Mouse (Mus musculus) spleen, adult 2 months (tissue): ENCODE data around the gene Plxdc2. TPM values are rescaled to one million over a fixed set of nuclear protein-coding genes. Genes with fewer than 3 reads are reported as not detected.
A peak's percentile ranks its signal among the peaks of the same experiment; 100 is the strongest.

Experiments
- DNase-seq, 2 experiments: peaks; one replicate each; pipeline versions ENCODE4 v3.0.0 to v3.0.0-alpha.2; 2012 to 2021; ENCODE audit warnings: low spot score in 2 of 2, low read depth in 1 of 2
- H3K27ac ChIP-seq: fragments of 200-500 bp; 2 replicates; pipeline ENCODE4 v1.5.1; 2012; ENCODE audit warnings: low read length, inconsistent platforms; ENCODE audit not compliant: insufficient read depth
- H3K27me3 ChIP-seq: fragments of 200-500 bp; 2 replicates; pipeline ENCODE4 v1.6.1; 2012; ENCODE audit warnings: mild to moderate bottlenecking, moderate library complexity, low read length, inconsistent platforms; ENCODE audit not compliant: control insufficient read depth, insufficient read depth
- H3K36me3 ChIP-seq: fragments of 200-500 bp; 2 replicates; pipeline ENCODE4 v1.6.1; 2012; ENCODE audit warnings: mild to moderate bottlenecking, low read length, inconsistent platforms; ENCODE audit not compliant: control insufficient read depth, insufficient read depth
- H3K4me1 ChIP-seq: fragments of 200-500 bp; 2 replicates; pipeline ENCODE4 v1.6.1; 2011; ENCODE audit warnings: inconsistent platforms; ENCODE audit not compliant: control insufficient read depth, insufficient read depth, insufficient read length
- H3K4me3 ChIP-seq: fragments of 200-500 bp; 2 replicates; pipeline ENCODE4 v1.5.1; 2011; ENCODE audit warnings: mild to moderate bottlenecking, inconsistent platforms; ENCODE audit not compliant: insufficient read depth, insufficient read length; ENCODE audit errors: extremely low read depth
- CTCF ChIP-seq: fragments of 200-500 bp; IDR thresholded peaks from 2 replicates; pipeline ENCODE4 v1.5.1; 2011; ENCODE audit warnings: mild to moderate bottlenecking, inconsistent platforms; ENCODE audit not compliant: insufficient read depth, insufficient read length, insufficient replicate concordance; ENCODE audit errors: extremely low read depth
- POLR2A ChIP-seq: fragments of 200-500 bp; IDR thresholded peaks from 2 replicates; pipeline ENCODE4 v1.6.1; 2011; ENCODE audit warnings: low read depth, low read length, inconsistent platforms
- whole genome bisulfite sequencing: fragments of 180-500 bp; shearing (Covaris S2); methylation state at CpG from one replicate; pipeline ENCODE4 v1.1.7; 2018; 5-methylcytosine and 5-hydroxymethylcytosine counted together
- polyA plus RNA-seq: library from polyadenylated mRNA; depleted of rRNA; stranded (reverse); fragments of >200 nt; gene quantifications from 2 replicates; pipeline ENCODE4 v1.2.3, GENCODE M21; 2012

Gene Plxdc2
- polyA plus RNA-seq, 1 experiment: 1.5 TPM

DNA sequence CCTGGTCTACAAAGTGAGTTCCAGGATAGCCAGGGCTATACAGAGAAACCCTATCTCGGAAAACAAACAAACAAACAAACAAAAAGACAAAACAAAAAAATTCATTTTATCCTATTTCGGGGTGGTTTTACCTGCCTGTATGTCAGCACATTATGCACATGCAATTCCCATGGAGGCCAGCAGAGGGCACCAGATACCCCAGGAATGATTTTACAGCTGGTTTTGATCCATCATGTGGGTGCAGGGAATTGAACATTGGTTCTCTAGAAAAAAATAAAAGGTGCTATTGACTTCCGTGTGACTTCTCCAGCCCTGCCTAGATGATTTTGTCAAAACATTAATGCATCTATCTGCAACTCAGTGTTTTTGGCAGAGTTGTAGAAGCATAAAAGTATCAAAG lies 96.0 kb downstream of the Plxdc2 start:
- DNase-seq: no peak
- WGBS: 92% methylated on average over 3 of the region's 3 CpGs
- TF ChIP-seq POLR2A (no peak), CTCF (peak; percentile 12; the same call in 1 of the 2 replicates)
- no peaks in the 10 kb centered on the region for H3K36me3 ChIP-seq
- no peaks in the 10 kb centered on the region for H3K4me1 ChIP-seq
- H3K27ac ChIP-seq: no peak overlapping the region
- H3K4me3 ChIP-seq: no peak overlapping the region
- no peaks in the 10 kb centered on the region for H3K27me3 ChIP-seq

DNA sequence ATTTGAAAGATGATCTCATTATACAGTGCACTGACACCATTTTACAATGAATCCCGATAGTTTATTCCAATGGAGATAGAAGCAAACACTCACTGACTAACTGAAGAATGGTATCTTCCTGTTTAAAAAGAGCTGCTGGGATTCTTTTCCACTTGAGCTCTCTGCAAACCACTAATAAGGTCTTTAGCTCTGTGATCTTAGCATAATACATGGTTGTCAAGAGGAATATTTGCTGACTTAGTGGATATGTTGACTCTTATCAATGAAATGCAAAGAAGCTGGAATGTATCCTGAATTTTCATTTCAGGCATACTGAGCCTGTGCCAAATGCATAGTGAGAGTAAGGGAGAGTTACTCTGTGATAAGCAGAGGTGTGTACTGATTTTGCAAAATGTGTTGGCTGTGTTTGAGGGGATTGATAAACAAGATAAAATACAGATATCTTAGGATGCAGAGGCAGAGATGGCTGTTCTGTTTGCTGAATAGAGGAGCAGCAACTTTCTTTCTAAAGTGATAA lies 100.2 kb downstream of the Plxdc2 start:
- Histone ChIP-seq H3K36me3 (no peaks in the 10 kb centered on the region), H3K27ac (no peak overlapping the region), H3K4me3 (no peak overlapping the region), H3K27me3 (no peaks in the 10 kb centered on the region), H3K4me1 (no peaks in the 10 kb centered on the region)
- WGBS: 88% methylated on average over 1 of the region's 1 CpGs
- DNase-seq: no peak
- TF ChIP-seq POLR2A (no peak), CTCF (no peak)

DNA sequence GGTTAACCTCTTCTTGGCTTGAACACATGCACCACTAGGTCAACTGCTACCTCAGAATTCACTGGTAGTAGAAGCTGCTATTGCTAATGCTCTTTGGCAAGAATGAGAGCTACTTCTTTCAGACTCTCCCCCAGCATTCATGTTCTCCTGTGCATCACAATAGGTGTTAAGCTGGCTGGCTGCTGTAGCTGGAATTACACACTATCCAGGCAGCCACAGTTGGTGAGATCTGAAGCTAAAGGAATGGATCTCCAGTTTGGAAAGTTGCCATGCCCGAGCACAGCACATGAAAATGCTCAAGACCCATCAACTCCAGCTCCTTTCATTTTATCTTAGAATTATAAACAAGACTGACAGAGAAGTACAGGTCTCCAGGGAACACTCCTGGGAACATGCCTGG lies 103.4 kb downstream of the Plxdc2 start:
- H3K4me1 ChIP-seq: no peaks in the 10 kb centered on the region
- no peaks in the 10 kb centered on the region for H3K36me3 ChIP-seq
- no peak for TF ChIP-seq CTCF
- no peak for TF ChIP-seq POLR2A
- no peaks in the 10 kb centered on the region for H3K27me3 ChIP-seq
- no peak overlapping the region for H3K4me3 ChIP-seq
- H3K27ac ChIP-seq: no peak overlapping the region
- 82% methylated on average over 1 of the region's 1 CpGs for WGBS
- DNase-seq: no peak

DNA sequence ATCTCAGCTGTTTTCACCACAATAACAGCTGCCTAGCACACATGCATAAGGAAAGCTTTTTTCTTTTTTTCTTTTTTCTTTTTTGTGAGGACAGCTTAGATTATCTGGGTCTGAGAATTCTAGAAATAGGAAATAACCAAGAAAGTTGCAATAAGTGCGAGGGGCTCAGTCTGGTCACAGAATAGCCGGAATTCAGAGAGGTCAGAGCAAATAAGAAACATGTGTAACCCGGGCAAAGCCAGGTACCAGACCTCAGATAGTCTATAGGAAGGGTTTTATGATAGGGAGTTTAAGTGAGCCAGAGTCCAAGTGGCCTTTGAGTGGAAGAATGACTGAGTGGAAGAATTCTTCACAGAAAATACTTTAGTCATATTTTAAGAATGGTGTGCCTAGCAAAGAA lies 114.0 kb downstream of the Plxdc2 start:
- DNase-seq: no peak
- Histone ChIP-seq H3K4me1 (no peaks in the 10 kb centered on the region), H3K36me3 (no peaks in the 10 kb centered on the region), H3K27me3 (no peaks in the 10 kb centered on the region), H3K27ac (no peak overlapping the region), H3K4me3 (no peak overlapping the region)
- WGBS: 82% methylated on average over 3 of the region's 3 CpGs
- TF ChIP-seq CTCF: no peak

DNA sequence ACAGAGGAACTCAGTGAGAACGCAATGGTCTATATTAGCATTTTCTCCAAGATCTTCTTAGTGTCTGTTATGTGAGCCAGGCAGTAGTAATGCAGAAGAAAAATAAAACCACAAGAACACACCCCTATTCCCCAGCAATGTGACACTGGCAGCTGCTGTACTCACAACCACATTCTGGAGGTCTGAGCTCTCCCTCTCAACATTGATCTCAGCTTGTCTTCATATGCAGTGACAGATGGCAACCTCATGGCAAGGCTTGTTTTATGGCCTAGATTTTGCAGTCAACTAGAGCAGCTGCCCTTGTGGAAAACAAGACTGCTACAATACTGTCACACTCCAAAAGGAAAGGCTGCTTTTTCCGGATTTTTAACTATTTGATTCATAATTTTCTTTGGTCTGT lies 127.8 kb downstream of the Plxdc2 start:
- no peaks in the 10 kb centered on the region for H3K27me3 ChIP-seq
- H3K4me3 ChIP-seq: no peak overlapping the region
- H3K27ac ChIP-seq: no peak overlapping the region
- H3K36me3 ChIP-seq: no peaks in the 10 kb centered on the region
- DNase-seq: no peak
- no peaks in the 10 kb centered on the region for H3K4me1 ChIP-seq
- TF ChIP-seq CTCF: no peak
- TF ChIP-seq POLR2A: no peak
- 85% methylated on average over 2 of the region's 2 CpGs for WGBS

DNA sequence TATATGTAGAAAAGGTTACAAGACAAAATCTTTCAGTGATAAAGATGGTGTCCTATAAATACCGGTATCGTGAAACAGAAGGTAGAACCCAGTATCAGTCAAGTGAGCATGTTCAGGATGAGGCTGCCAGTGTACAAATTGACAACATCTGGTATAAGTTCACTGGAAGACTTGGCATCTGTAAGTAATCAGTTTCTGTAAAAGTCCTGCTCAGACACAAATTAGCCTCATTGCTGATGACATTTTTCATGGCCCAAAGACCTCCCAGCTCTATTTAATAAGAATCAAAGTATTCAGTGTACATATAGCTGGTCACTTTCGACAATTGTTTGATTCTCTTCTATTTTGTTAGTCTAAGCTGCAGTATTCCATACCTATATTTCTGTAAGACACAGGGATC lies 129.9 kb downstream of the Plxdc2 start:
- DNase-seq: no peak
- TF ChIP-seq CTCF: no peak
- TF ChIP-seq POLR2A: no peak
- Histone ChIP-seq H3K4me1 (no peaks in the 10 kb centered on the region), H3K27me3 (no peaks in the 10 kb centered on the region), H3K4me3 (no peak overlapping the region), H3K27ac (no peak overlapping the region), H3K36me3 (no peaks in the 10 kb centered on the region)
- WGBS: 94% methylated on average over 3 of the region's 3 CpGs

DNA sequence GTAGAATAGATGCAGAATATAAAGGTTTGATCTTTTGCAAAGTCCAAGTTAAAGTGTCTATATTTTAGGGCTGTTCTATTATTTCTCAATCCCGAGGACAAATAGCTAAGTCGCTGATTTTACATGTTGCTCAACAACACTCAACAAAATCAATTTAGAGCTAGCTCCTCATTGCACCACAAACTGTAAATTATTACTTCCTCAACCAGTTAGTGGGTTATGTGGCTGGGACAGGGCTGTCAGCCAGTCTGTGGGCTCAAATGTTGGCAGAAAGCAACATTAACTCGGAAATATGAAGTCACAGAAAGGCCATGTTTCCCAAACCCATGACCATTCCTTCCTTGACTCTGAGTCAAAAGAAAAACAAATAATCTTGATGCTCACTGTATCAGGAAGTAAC lies 135.1 kb downstream of the Plxdc2 start:
- Histone ChIP-seq H3K27ac (no peak overlapping the region), H3K36me3 (no peaks in the 10 kb centered on the region), H3K4me1 (no peaks in the 10 kb centered on the region), H3K27me3 (no peaks in the 10 kb centered on the region), H3K4me3 (no peak overlapping the region)
- WGBS: 6% methylated on average over 3 of the region's 3 CpGs
- TF ChIP-seq POLR2A: no peak
- TF ChIP-seq CTCF: no peak
- no peak for DNase-seq
